Comparison of ENCODE assay signal across 8 mouse cellular contexts in the genomic region with DNA sequence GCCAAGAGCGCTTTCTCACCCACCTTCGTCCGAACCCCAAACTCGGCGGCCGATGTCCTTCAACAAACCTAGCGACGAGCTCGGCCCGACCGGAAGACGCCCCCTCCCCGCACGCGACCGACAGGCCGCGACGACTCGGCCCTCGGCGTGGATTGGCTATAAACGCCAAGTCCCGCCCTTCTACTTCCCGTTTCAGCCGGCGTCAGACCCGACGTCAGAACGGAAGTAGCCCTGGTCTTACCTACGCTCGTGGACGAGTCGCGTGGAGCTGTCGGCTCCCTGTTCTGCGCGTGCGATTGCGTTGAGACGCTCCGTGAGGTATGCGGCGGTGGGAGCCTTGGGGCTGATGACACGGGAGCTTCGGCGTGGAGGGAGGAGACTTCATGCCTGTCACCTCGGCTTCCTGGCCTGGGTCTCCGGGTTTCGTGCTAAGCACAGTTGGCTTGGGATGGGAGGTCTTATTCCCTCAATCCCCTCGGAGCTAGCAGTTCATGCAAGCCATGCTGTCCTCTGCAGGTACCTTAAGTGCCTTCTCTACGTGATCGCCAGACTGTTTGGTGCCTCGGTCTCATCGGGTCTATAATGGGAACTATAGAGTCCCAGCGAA. TPM values are rescaled to one million over a fixed set of nuclear protein-coding genes. Genes with fewer than 3 reads are reported as not detected.
DNase-seq lines count a peak whose midpoint lies in the region; ATAC-seq and TF ChIP-seq lines count a peak whose summit lies in the region.

A gene (minus strand): TSS at position 98 of the 607 bp plus-strand sequence.
A gene (plus strand): TSS at position 219 of the 607 bp plus-strand sequence.

- WGBS in cerebellum, adult 2 months, result under 1% methylated on average over 56 of the region's 56 CpGs
- WGBS in forebrain, postnatal 0 days, result 3% methylated on average over 56 of the region's 56 CpGs
- under 1% methylated on average over 56 of the region's 56 CpGs for WGBS in lung, embryonic 15.5 days

- no peaks in the 10 kb centered on the region for H3K27me3 ChIP-seq in MEL (ENCODE audit: control insufficient read depth in 1 of 2, insufficient read depth in 2 of 2, low read length in 2 of 2)
- H3K27me3 ChIP-seq in cerebellum, adult 2 months (ENCODE audit: control insufficient read depth, insufficient read depth, low read length), result no peaks in the 10 kb centered on the region
- no peaks in the 10 kb centered on the region for H3K27me3 ChIP-seq in forebrain, postnatal 0 days (ENCODE audit: insufficient read depth, low read length)
- no peaks in the 10 kb centered on the region for H3K27me3 ChIP-seq in lung, embryonic 15.5 days

- TF ChIP-seq CTCF in MEL (IDR thresholded peaks at IDR 0.05 in 2 of 3, conservative IDR thresholded peaks at IDR 0.05 in 1 of 3; ENCODE audit: control insufficient read depth in 1 of 3, insufficient read depth in 1 of 3, low read depth in 2 of 3, low read length in 3 of 3, poor library complexity in 1 of 3, severe bottlenecking in 1 of 3), result no peak
- no peak for TF ChIP-seq CTCF in cerebellum, adult 2 months (IDR thresholded peaks at IDR 0.05; ENCODE audit: borderline replicate concordance, insufficient read depth, low read depth, low read length)
- no peak for TF ChIP-seq CTCF in forebrain, postnatal 0 days (IDR thresholded peaks at IDR 0.05; ENCODE audit: low read depth)

- TF ChIP-seq RAD21 in MEL (IDR thresholded peaks at IDR 0.05; ENCODE audit: low read depth, low read length), result no peak

- H3K9me3 ChIP-seq in MEL (replicated peaks; ENCODE audit: insufficient read depth, low read length), result no peaks in the 10 kb centered on the region
- no peaks in the 10 kb centered on the region for H3K9me3 ChIP-seq in forebrain, postnatal 0 days (ENCODE audit: low read length)
- H3K9me3 ChIP-seq in lung, embryonic 15.5 days, result no peaks in the 10 kb centered on the region

- peaks cover 71% of the 10 kb centered on the region for H3K79me2 ChIP-seq in MEL (ENCODE audit: control insufficient read depth, insufficient read depth, low read length, poor library complexity)

- peak; percentile 100 for DNase-seq in MEL (ENCODE audit: low read depth, low spot score)
- DNase-seq in cerebellum, adult 2 months, result peak; percentile 96 to 98
- DNase-seq in forebrain, postnatal 0 days, result peak; percentile 98
- DNase-seq in heart, postnatal 4 days, result peak; percentile 97
- peak; percentile 96 to 97 for DNase-seq in layer of hippocampus, adult 8-10 months (ENCODE audit: low spot score in 2 of 2)
- DNase-seq in ovary, adult 18-20 months (ENCODE audit: low spot score), result peak; percentile 90
- DNase-seq in thymus, postnatal 0 days (ENCODE audit: low spot score), result peak; percentile 96

- no peak for TF ChIP-seq EP300 in MEL (IDR thresholded peaks at IDR 0.05; ENCODE audit: low read depth in 1 of 2, low read length in 2 of 2)

- H3K4me3 ChIP-seq in MEL (ENCODE audit: control insufficient read depth in 1 of 2, insufficient read depth in 1 of 2, low read depth in 2 of 2, low read length in 2 of 2), result peak within 1 kb of the TSS; percentile 75 to 89
- peak within 1 kb of the TSS; percentile 65 for H3K4me3 ChIP-seq in cerebellum, adult 2 months (replicated peaks; ENCODE audit: insufficient read depth, low read depth, low read length)
- peak within 1 kb of the TSS; percentile 92 for H3K4me3 ChIP-seq in forebrain, postnatal 0 days (ENCODE audit: low read depth, low read length)
- peak within 1 kb of the TSS; percentile 71 for H3K4me3 ChIP-seq in lung, embryonic 15.5 days

- peaks cover 10 to 18% of the 10 kb centered on the region in 2 experiments for H3K4me1 ChIP-seq in MEL (ENCODE audit: control insufficient read depth in 1 of 2, insufficient read depth in 2 of 2, low read length in 2 of 2)
- H3K4me1 ChIP-seq in cerebellum, adult 2 months (ENCODE audit: control insufficient read depth, insufficient read depth, low read length), result peaks cover 4% of the 10 kb centered on the region; the same call in 1 of the 2 replicates
- H3K4me1 ChIP-seq in forebrain, postnatal 0 days (ENCODE audit: insufficient read depth), result peaks cover 11% of the 10 kb centered on the region; the same call in 1 of the 2 replicates
- H3K4me1 ChIP-seq in lung, embryonic 15.5 days, result peaks cover 9% of the 10 kb centered on the region

- peaks cover 31 to 37% of the 10 kb centered on the region in 2 experiments for H3K36me3 ChIP-seq in MEL (ENCODE audit: control insufficient read depth in 1 of 2, insufficient read depth in 2 of 2, low read length in 2 of 2)
- peaks cover 24% of the 10 kb centered on the region for H3K36me3 ChIP-seq in forebrain, postnatal 0 days (ENCODE audit: insufficient read depth)
- peaks cover 31% of the 10 kb centered on the region for H3K36me3 ChIP-seq in lung, embryonic 15.5 days

- ATAC-seq in forebrain, postnatal 0 days, result peak; percentile 99
- ATAC-seq in lung, embryonic 15.5 days (ENCODE audit: borderline replicate concordance, extremely low read depth, low FRiP score, low TSS enrichment), result peak; percentile 98

- peak within 1 kb of the TSS; percentile 86 for H3K9ac ChIP-seq in MEL (ENCODE audit: control insufficient read depth, low read depth, low read length, poor library complexity, severe bottlenecking)
- H3K9ac ChIP-seq in forebrain, postnatal 0 days, result peak within 1 kb of the TSS; percentile 98
- peak within 1 kb of the TSS; percentile 89 for H3K9ac ChIP-seq in lung, embryonic 15.5 days

- H3K4me2 ChIP-seq in forebrain, postnatal 0 days (ENCODE audit: low read depth), result peak within 1 kb of the TSS; percentile 66
- H3K4me2 ChIP-seq in lung, embryonic 15.5 days, result peak within 1 kb of the TSS; percentile 67

- TF ChIP-seq POLR2A in MEL (IDR thresholded peaks at IDR 0.05; ENCODE audit: control insufficient read depth in 1 of 2, insufficient read depth in 1 of 2, low read depth in 1 of 2, low read length in 2 of 2, poor library complexity in 1 of 2), result peak; percentile 99
- TF ChIP-seq POLR2A in cerebellum, adult 2 months (IDR thresholded peaks at IDR 0.05; ENCODE audit: borderline replicate concordance, insufficient read depth, low read length), result peak; percentile 90

- H3K27ac ChIP-seq in MEL (ENCODE audit: control insufficient read depth, low read depth, low read length), result peak within 1 kb of the TSS; percentile 66
- H3K27ac ChIP-seq in cerebellum, adult 2 months (ENCODE audit: insufficient read depth, low read length), result peak within 1 kb of the TSS; percentile 76
- H3K27ac ChIP-seq in forebrain, postnatal 0 days (ENCODE audit: low read depth, low read length), result peak within 1 kb of the TSS; percentile 87
- peak within 1 kb of the TSS; percentile 57 for H3K27ac ChIP-seq in lung, embryonic 15.5 days

TF ChIP-seq in MEL, 35 proteins besides CTCF, POLR2A, EP300 and RAD21 (continues in another document):
- TF ChIP-seq RCOR1 (IDR thresholded peaks at IDR 0.05; ENCODE audit: low read depth, low read length) (peak; percentile 17; the same call in 1 of the 2 replicates), CHD2 (IDR thresholded peaks at IDR 0.05; ENCODE audit: low read length) (no peak; the same call in 1 of the 2 replicates), MXI1 (IDR thresholded peaks at IDR 0.05; ENCODE audit: low read depth, low read length) (peak; percentile 100), TCF12 (IDR thresholded peaks at IDR 0.05; ENCODE audit: low read depth, low read length) (peak; percentile 72), TBP (IDR thresholded peaks at IDR 0.05; ENCODE audit: low read depth, low read length) (peak; percentile 91), POLR2AphosphoS2 (IDR thresholded peaks at IDR 0.05; ENCODE audit: low read length) (peak; percentile 98), ZKSCAN1 (IDR thresholded peaks at IDR 0.05; ENCODE audit: low read depth, low read length) (no peak), BHLHE40 (IDR thresholded peaks at IDR 0.05; ENCODE audit: borderline replicate concordance, low read depth, low read length) (peak; percentile 97), HCFC1 (IDR thresholded peaks at IDR 0.05; ENCODE audit: low read depth, low read length) (peak; percentile 95), MYB (IDR thresholded peaks at IDR 0.05; ENCODE audit: low read depth, low read length) (no peak), SIN3A (IDR thresholded peaks at IDR 0.05; ENCODE audit: low read length) (peak; percentile 99), KAT2A (conservative IDR thresholded peaks at IDR 0.05; ENCODE audit: low read depth, low read length) (peak; percentile 85), MAX (IDR thresholded peaks at IDR 0.05; ENCODE audit: low read length) (peak; percentile 94), MYC (IDR thresholded peaks at IDR 0.05; ENCODE audit: low read depth, low read length) (peak; percentile 98), MAFK (IDR thresholded peaks at IDR 0.05; ENCODE audit: borderline replicate concordance, low read depth, low read length) (no peak), ZC3H11A (IDR thresholded peaks at IDR 0.05; ENCODE audit: low read depth, low read length) (no peak), TAL1 (IDR thresholded peaks at IDR 0.05; ENCODE audit: low read length) (no peak), GABPA (IDR thresholded peaks at IDR 0.05; ENCODE audit: low read depth, low read length) (no peak)

RNA-seq across cellular contexts. Expression of the first gene that starts in this region (rescaled TPM):
- total RNA-seq in MEL (2012; rRNA removed), result 745 and 762 TPM in 2 replicates
- 100 to 1,000 TPM in 1 of 2 experiments, not detected in 1; 750 TPM for polyA plus RNA-seq in MEL (2012; ENCODE audit: insufficient read depth in 1 of 2, insufficient read length in 2 of 2, low read depth in 1 of 2, low replicate concordance in 2 of 2, missing spikeins in 1 of 2)
- polyA plus RNA-seq in cerebellum, adult 2 months (2012; rRNA removed), result 977 and 998 TPM in 2 replicates
- 734 and 873 TPM in 2 replicates for total RNA-seq in forebrain, postnatal 0 days (2014; rRNA removed)
- polyA plus RNA-seq in forebrain, postnatal 0 days (2015; fragmentation: Nextera tagmentation; extraction: Ambion mirVana), result 1,990 and 2,687 TPM in 2 replicates
- total RNA-seq in heart, postnatal 4 days (2021), result 1,000 to 10,000 TPM; 1,795 to 1,908 TPM
- total RNA-seq in layer of hippocampus, adult 8-10 months (2022), result 100 to 1,000 TPM; 802 to 951 (median 835) TPM
- 1,008 and 1,027 TPM in 2 replicates for polyA plus RNA-seq in lung, embryonic 15.5 days (2015; fragmentation: Nextera tagmentation; extraction: Ambion mirVana)
- polyA plus RNA-seq in thymus, postnatal 0 days (2015; fragmentation: Nextera tagmentation; extraction: Ambion mirVana), result 1,758 and 1,903 TPM in 2 replicates

RNA-seq across cellular contexts. Expression of the second gene that starts in this region (rescaled TPM):
- total RNA-seq in MEL (2012; rRNA removed), result 72.0 and 81.8 TPM in 2 replicates
- 100 to 1,000 TPM in 1 of 2 experiments, 10 to 100 TPM in 1; 79.6 to 107 TPM for polyA plus RNA-seq in MEL (2012; ENCODE audit: insufficient read depth in 1 of 2, insufficient read length in 2 of 2, low read depth in 1 of 2, low replicate concordance in 2 of 2, missing spikeins in 1 of 2)
- 16.2 and 16.6 TPM in 2 replicates for polyA plus RNA-seq in cerebellum, adult 2 months (2012; rRNA removed)
- 12.5 and 17.2 TPM in 2 replicates for total RNA-seq in forebrain, postnatal 0 days (2014; rRNA removed)
- 3.1 and 3.8 TPM in 2 replicates for polyA plus RNA-seq in forebrain, postnatal 0 days (2015; fragmentation: Nextera tagmentation; extraction: Ambion mirVana)
- total RNA-seq in heart, postnatal 4 days (2021), result 10 to 100 TPM; 15.4 to 15.5 TPM
- 10 to 100 TPM; 17.0 to 19.7 (median 18.8) TPM for total RNA-seq in layer of hippocampus, adult 8-10 months (2022)
- polyA plus RNA-seq in lung, embryonic 15.5 days (2015; fragmentation: Nextera tagmentation; extraction: Ambion mirVana), result 7.8 and 8.3 TPM in 2 replicates
- 8.2 and 9.1 TPM in 2 replicates for polyA plus RNA-seq in thymus, postnatal 0 days (2015; fragmentation: Nextera tagmentation; extraction: Ambion mirVana)

Comparison
In these comparisons a context has a peak if more than half of its experiments do, and no peak if none do; other contexts are left out.
1. Peak in every context shown above with its lines: DNase-seq, ATAC-seq, H3K4me3 ChIP-seq and H3K27ac ChIP-seq.